In the genomic region with DNA sequence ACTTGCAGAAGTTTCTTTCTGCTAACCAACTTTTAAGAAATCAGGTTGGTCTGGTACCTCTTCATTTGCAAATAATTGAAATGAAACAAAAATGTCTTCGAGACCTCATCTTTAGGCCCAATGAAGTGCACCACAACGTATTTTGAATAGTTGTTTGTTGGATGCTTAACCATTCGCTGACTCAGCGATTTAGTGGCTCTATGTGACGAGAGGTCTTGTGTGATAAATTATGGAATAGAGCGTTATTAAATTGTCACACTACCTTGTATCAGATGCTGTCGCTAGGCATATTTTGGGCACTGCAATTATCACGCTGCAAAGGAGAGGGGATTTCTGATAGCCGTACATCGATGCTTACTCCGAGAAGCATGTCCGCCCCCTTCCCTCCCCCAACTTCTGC, we compare ENCODE assay signal across 8 mouse cellular contexts.
DNase-seq lines count a peak whose midpoint lies in the region; ATAC-seq and TF ChIP-seq lines count a peak whose summit lies in the region.

No protein-coding gene starts in this region.

- ATAC-seq in forebrain, embryonic 16.5 days = no peak
- ATAC-seq in liver, postnatal 0 days = no peak

- intact Hi-C loops in gastrocnemius, adult 2 months (cut with DNase I) = no loop called here

- peak overlapping the region; percentile 44 for H3K4me3 ChIP-seq in gastrocnemius, adult 2 months
- peak overlapping the region; percentile 37 to 52 (median 40) for H3K4me3 ChIP-seq in CH12.LX (replicated peaks in 1 of 3; ENCODE audit: low read depth in 2 of 3, low read length in 2 of 3, poor library complexity in 1 of 3)
- peak overlapping the region; percentile 43 for H3K4me3 ChIP-seq in forebrain, embryonic 16.5 days (replicated peaks; ENCODE audit: low read length)
- H3K4me3 ChIP-seq in liver, postnatal 0 days (ENCODE audit: low read depth, low read length) = no peak overlapping the region

- H3K27ac ChIP-seq in gastrocnemius, adult 2 months = no peak overlapping the region
- H3K27ac ChIP-seq in CH12.LX (ENCODE audit: insufficient read depth, low read depth) = no peak overlapping the region
- no peak overlapping the region for H3K27ac ChIP-seq in forebrain, embryonic 16.5 days (ENCODE audit: low read length)
- H3K27ac ChIP-seq in liver, postnatal 0 days (ENCODE audit: low read depth) = no peak overlapping the region

- peaks cover 3 to 5% of the 10 kb centered on the region in 2 experiments; a peak in 3 of 4 replicates for H3K4me1 ChIP-seq in CH12.LX (ENCODE audit: control insufficient read depth in 1 of 2, insufficient read depth in 2 of 2)
- H3K4me1 ChIP-seq in forebrain, embryonic 16.5 days (replicated peaks; ENCODE audit: control insufficient read depth, insufficient read depth, low read length) = peaks cover 13% of the 10 kb centered on the region
- H3K4me1 ChIP-seq in liver, postnatal 0 days (ENCODE audit: insufficient read depth) = peaks cover 11% of the 10 kb centered on the region

- TF ChIP-seq CTCF in gastrocnemius, adult 2 months (IDR thresholded peaks at IDR 0.05) = no peak
- no peak for TF ChIP-seq CTCF in CH12.LX (conservative IDR thresholded peaks at IDR 0.05 in 1 of 2, IDR thresholded peaks at IDR 0.05 in 1 of 2; ENCODE audit: low read depth in 2 of 2, low read length in 2 of 2)
- TF ChIP-seq CTCF in liver, postnatal 0 days (IDR thresholded peaks at IDR 0.05; ENCODE audit: low read depth) = no peak

- TF ChIP-seq RAD21 in CH12.LX (IDR thresholded peaks at IDR 0.05; ENCODE audit: low read depth, low read length) = no peak

- TF ChIP-seq POLR2A in CH12.LX (IDR thresholded peaks at IDR 0.05; ENCODE audit: low read depth, low read length) = no peak

- no peak overlapping the region for H3K9ac ChIP-seq in CH12.LX (ENCODE audit: insufficient read depth, low read depth)
- H3K9ac ChIP-seq in forebrain, embryonic 16.5 days (replicated peaks; ENCODE audit: low read depth, low read length) = no peak overlapping the region
- H3K9ac ChIP-seq in liver, postnatal 0 days (replicated peaks) = no peak overlapping the region

- no peaks in the 10 kb centered on the region for H3K36me3 ChIP-seq in CH12.LX (replicated peaks in 1 of 2; ENCODE audit: control insufficient read depth in 1 of 2, insufficient read depth in 1 of 2, low read length in 1 of 2)
- no peaks in the 10 kb centered on the region for H3K36me3 ChIP-seq in forebrain, embryonic 16.5 days (ENCODE audit: control insufficient read depth, insufficient read depth)
- no peaks in the 10 kb centered on the region for H3K36me3 ChIP-seq in liver, postnatal 0 days (replicated peaks; ENCODE audit: insufficient read depth, low read length)

- TF ChIP-seq EP300 in CH12.LX (IDR thresholded peaks at IDR 0.05; ENCODE audit: low read length) = no peak
- no peak for TF ChIP-seq EP300 in liver, postnatal 0 days (IDR thresholded peaks at IDR 0.05; ENCODE audit: low read depth)

- in situ Hi-C loops in CH12.LX (cut with MboI; ENCODE audit: low pct_ligation_motif_present, low pct_unique_long_range_greater_than_20kb, low sequenced_read_pairs) = no loop called here

- peak overlapping the region; percentile 39; the same call in 1 of the 2 replicates for H3K4me2 ChIP-seq in CH12.LX (ENCODE audit: insufficient read depth, low read depth, poor library complexity, severe bottlenecking)
- H3K4me2 ChIP-seq in forebrain, embryonic 16.5 days (ENCODE audit: low read length) = peak overlapping the region; percentile 62
- H3K4me2 ChIP-seq in liver, postnatal 0 days (ENCODE audit: low read depth, low read length) = peak overlapping the region; percentile 57

- 19% methylated on average over 12 of the region's 12 CpGs for WGBS in forebrain, embryonic 16.5 days
- 22% methylated on average over 12 of the region's 12 CpGs for WGBS in liver, postnatal 0 days (ENCODE audit: insufficient replicate concordance)

- H3K79me2 ChIP-seq in CH12.LX (replicated peaks; ENCODE audit: control insufficient read depth, extremely low read depth, insufficient read depth, poor library complexity, severe bottlenecking) = no peaks in the 10 kb centered on the region

- H3K27me3 ChIP-seq in CH12.LX (replicated peaks) = peaks cover 2% of the 10 kb centered on the region
- H3K27me3 ChIP-seq in forebrain, embryonic 16.5 days (replicated peaks; ENCODE audit: control insufficient read depth, insufficient read depth, low read length) = no peaks in the 10 kb centered on the region
- peaks cover 3% of the 10 kb centered on the region; the same call in 1 of the 2 replicates for H3K27me3 ChIP-seq in liver, postnatal 0 days (ENCODE audit: insufficient read depth, low read length)

- no peak for DNase-seq in gastrocnemius, adult 2 months
- no peak for DNase-seq in gastrocnemius, postnatal 4 days (ENCODE audit: low spot score in 2 of 2)
- DNase-seq in CH12.LX (ENCODE audit: extremely low read depth) (peak; percentile 11), adipocyte (ENCODE audit: low spot score) (no peak)
- DNase-seq in liver, postnatal 0 days = no peak
- no peak for DNase-seq in yolk sac, embryonic 10.5 days (ENCODE audit: low spot score)
- DNase-seq in natural killer cell, adult 2 months (ENCODE audit: low spot score in 2 of 2) = no peak

- dilution Hi-C loops in CH12.LX (cut with MboI; ENCODE audit: extremely low pct_ligation_motif_present, extremely low pct_unique_long_range_greater_than_20kb, low sequenced_read_pairs) = no loop called here

- no peaks in the 10 kb centered on the region for H3K9me3 ChIP-seq in CH12.LX (replicated peaks; ENCODE audit: low read length)
- H3K9me3 ChIP-seq in forebrain, embryonic 16.5 days (ENCODE audit: control insufficient read depth, low read length) = no peaks in the 10 kb centered on the region
- H3K9me3 ChIP-seq in liver, postnatal 0 days (ENCODE audit: low read length) = no peaks in the 10 kb centered on the region

TF ChIP-seq in CH12.LX, 34 proteins besides CTCF, POLR2A, EP300 and RAD21:
- TF ChIP-seq KAT2A (IDR thresholded peaks at IDR 0.05; ENCODE audit: insufficient replicate concordance, low read length) (no peak), MAFK (IDR thresholded peaks at IDR 0.05; ENCODE audit: insufficient replicate concordance, low read length) (peak; percentile 99)
